Mouse (Mus musculus) MEL (cell line): Measurements from ENCODE around the gene Plekho1.

ENCODE experiments used
- CTCF ChIP-seq, 3 experiments: IDR thresholded peaks in 2 of 3; conservative IDR thresholded peaks in 1 of 3; 2 replicates each; pipeline ENCODE4 v1.5.1; 2011 to 2012; ENCODE audit warnings: low read length in 3 of 3, low read depth in 2 of 3, mild to moderate bottlenecking in 2 of 3, improper control_type of control experiment in 1 of 3, inconsistent platforms in 1 of 3, mixed read lengths in 1 of 3, moderate library complexity in 1 of 3; ENCODE audit not compliant: control insufficient read depth in 1 of 3, insufficient read depth in 1 of 3, poor library complexity in 1 of 3, severe bottlenecking in 1 of 3
- EP300 ChIP-seq, 2 experiments: IDR thresholded peaks; 2 replicates each; pipeline ENCODE4 v1.6.1; 2011; ENCODE audit warnings: improper control_type of control experiment in 2 of 2, low read length in 2 of 2, low read depth in 1 of 2, mild to moderate bottlenecking in 1 of 2
- KAT2A ChIP-seq: conservative IDR thresholded peaks from 2 replicates; pipeline ENCODE4 v1.6.1; 2012; ENCODE audit warnings: low read depth, low read length, improper control_type of control experiment, inconsistent platforms
- MAX ChIP-seq: IDR thresholded peaks from 2 replicates; pipeline ENCODE4 v1.6.1; 2011; ENCODE audit warnings: low read length, improper control_type of control experiment
- MYB ChIP-seq: IDR thresholded peaks from 2 replicates; pipeline ENCODE4 v1.6.1; 2011; ENCODE audit warnings: mild to moderate bottlenecking, low read depth, low read length, improper control_type of control experiment
- POLR2A ChIP-seq, 2 experiments: IDR thresholded peaks; 2 replicates each; pipeline ENCODE4 v1.6.1; 2011 to 2012; ENCODE audit warnings: low read length in 2 of 2, mild to moderate bottlenecking in 2 of 2, control low read depth in 1 of 2, improper control_type of control experiment in 1 of 2, low read depth in 1 of 2, moderate library complexity in 1 of 2; ENCODE audit not compliant: control insufficient read depth in 1 of 2, insufficient read depth in 1 of 2, poor library complexity in 1 of 2
- SIN3A ChIP-seq: IDR thresholded peaks from 2 replicates; pipeline ENCODE4 v1.6.1; 2012; ENCODE audit warnings: low read length, improper control_type of control experiment, inconsistent platforms
- TAL1 ChIP-seq: IDR thresholded peaks from 2 replicates; pipeline ENCODE4 v1.6.1; 2012; ENCODE audit warnings: mild to moderate bottlenecking, inconsistent platforms, low read length, moderate library complexity, mixed read lengths
- TBP ChIP-seq: IDR thresholded peaks from 2 replicates; pipeline ENCODE4 v1.8.0; 2011; ENCODE audit warnings: low read depth, low read length, improper control_type of control experiment

GRCm38 (mm10) chr3:95992990-95993603, 2.7 kb downstream of the Plekho1 start:
- TF ChIP-seq KAT2A (no peak), TAL1 (no peak), MAX (no peak), CTCF (IDR thresholded peaks at IDR 0.05 in 2 of 3, conservative IDR thresholded peaks at IDR 0.05 in 1 of 3; ENCODE audit: control insufficient read depth in 1 of 3, insufficient read depth in 1 of 3, low read depth in 2 of 3, low read length in 3 of 3, poor library complexity in 1 of 3, severe bottlenecking in 1 of 3) (no peak), SIN3A (no peak), MYB (no peak), TBP (no peak), EP300 (IDR thresholded peaks at IDR 0.05; ENCODE audit: low read depth in 1 of 2, low read length in 2 of 2) (no peak), POLR2A (IDR thresholded peaks at IDR 0.05; ENCODE audit: control insufficient read depth in 1 of 2, insufficient read depth in 1 of 2, low read depth in 1 of 2, low read length in 2 of 2, poor library complexity in 1 of 2) (no peak)
